Mouse (Mus musculus) liver, postnatal 0 days (tissue): ENCODE results near the gene Ccdc24.

Experiments
- CTCF ChIP-seq: sonication (generic); IDR thresholded peaks from 2 replicates; pipeline ENCODE4 v1.5.1; 2016; ENCODE audit warnings: antibody characterized with exemption, low read depth
- EP300 ChIP-seq: IDR thresholded peaks from 2 replicates; pipeline ENCODE4 v1.6.1; 2016; ENCODE audit warnings: antibody characterized with exemption, low read depth, mild to moderate bottlenecking

DNA sequence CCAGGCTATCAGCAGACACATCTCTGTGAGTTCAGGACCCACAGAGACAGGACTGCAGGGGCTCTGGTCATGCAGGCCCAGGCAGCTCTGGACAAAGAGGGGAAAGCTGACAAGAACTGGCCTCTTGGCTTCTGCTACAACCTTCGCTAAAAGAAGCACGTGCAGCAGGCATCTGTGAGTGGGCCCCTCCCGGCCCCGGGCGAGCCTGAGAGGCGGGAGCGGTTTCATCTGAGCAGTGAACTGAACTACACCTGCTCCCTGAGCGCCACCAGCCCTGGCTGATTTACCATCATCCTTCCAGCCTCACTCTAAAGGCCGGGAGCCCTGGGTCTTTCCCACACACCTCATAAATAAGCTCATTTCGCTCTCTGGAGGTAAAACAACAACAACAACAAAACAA, 5.9 kb upstream of the Ccdc24 start:
- TF ChIP-seq CTCF (no peak), EP300 (no peak)
